Mouse (Mus musculus): ENCODE measurements around the gene Evi2b. TPM values are rescaled to one million over a fixed set of nuclear protein-coding genes. Genes with fewer than 3 reads are reported as not detected.

Gene Evi2b
- polyA plus RNA-seq, 1 experiment = 0.26 TPM

DNA sequence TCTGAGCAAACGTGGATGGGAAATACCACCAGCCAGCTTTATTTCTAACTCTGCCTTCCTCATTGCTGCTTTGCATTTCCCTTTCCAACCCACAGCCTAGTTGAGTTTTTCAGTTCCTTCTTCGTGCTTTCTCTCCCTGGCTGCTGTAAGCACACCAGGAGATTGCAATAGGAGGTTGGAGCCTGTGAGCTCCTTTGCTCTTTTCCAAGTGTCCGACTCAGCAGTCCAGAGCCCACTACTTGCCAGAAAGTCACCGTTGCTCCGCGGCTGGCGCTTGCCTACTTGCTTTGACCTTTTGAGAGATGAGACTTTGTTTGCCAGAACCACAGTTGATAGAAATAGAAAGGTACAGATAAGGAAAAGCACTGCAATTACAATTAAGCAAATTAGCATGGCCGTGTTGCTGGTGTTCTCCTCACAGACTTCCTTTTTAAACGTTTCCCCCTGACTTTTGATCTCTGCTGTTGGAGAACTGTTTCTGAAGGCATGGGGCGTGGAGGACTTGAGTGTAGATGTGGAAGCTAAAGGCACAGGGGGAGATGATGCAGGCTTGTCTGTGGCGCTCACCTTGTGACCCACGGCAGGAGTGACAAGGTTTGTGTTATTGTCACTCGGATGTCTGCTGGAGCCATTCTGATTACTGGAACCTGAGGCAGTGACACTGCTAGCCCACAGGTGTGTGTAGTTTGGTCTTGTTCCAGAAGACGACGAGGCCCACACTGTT is 3.6 kb upstream of the Evi2b start:
- no peaks in the 10 kb centered on the region for H3K27me3 ChIP-seq (ENCODE audit: control insufficient read depth, insufficient read depth, insufficient read length)
- no peak overlapping the region for H3ac ChIP-seq (ENCODE audit: control insufficient read depth, insufficient read length)
- peaks cover 31% of the 10 kb centered on the region for H3K36me3 ChIP-seq (ENCODE audit: control insufficient read depth, insufficient read depth)
- H3K4me3 ChIP-seq = no peak overlapping the region
- H3K79me2 ChIP-seq (ENCODE audit: control insufficient read depth, insufficient read depth) = peaks cover 10% of the 10 kb centered on the region
- TF ChIP-seq POLR2AphosphoS2 (IDR thresholded peaks at IDR 0.05; ENCODE audit: insufficient read length, low read depth) (no peak), MYOG (IDR thresholded peaks at IDR 0.05; ENCODE audit: control insufficient read depth in 1 of 3, insufficient read depth in 1 of 3, insufficient read length in 2 of 3, low read depth in 2 of 3) (no peak), TCF3 (IDR thresholded peaks at IDR 0.05; ENCODE audit: insufficient read length, low read depth) (no peak), MYOD1 (IDR thresholded peaks at IDR 0.05; ENCODE audit: control insufficient read depth in 1 of 3, insufficient read length in 2 of 3, low read depth in 2 of 3) (no peak), MAX (IDR thresholded peaks at IDR 0.05; ENCODE audit: low read depth) (no peak), E2F4 (IDR thresholded peaks at IDR 0.05; ENCODE audit: insufficient read depth) (no peak), POLR2A (IDR thresholded peaks at IDR 0.05; ENCODE audit: insufficient read length, low read depth) (no peak), USF1 (IDR thresholded peaks at IDR 0.05; ENCODE audit: low read depth) (no peak), TCF12 (IDR thresholded peaks at IDR 0.05; ENCODE audit: insufficient read depth, poor library complexity, severe bottlenecking) (no peak), REST (IDR thresholded peaks at IDR 0.05; ENCODE audit: insufficient read depth, insufficient read length) (no peak), CEBPB (IDR thresholded peaks at IDR 0.05; ENCODE audit: insufficient read depth, poor library complexity, severe bottlenecking) (no peak), SRF (IDR thresholded peaks at IDR 0.05; ENCODE audit: control insufficient read depth, insufficient read length, low read depth) (no peak)
- H3K4me2 ChIP-seq (ENCODE audit: low read depth) = no peak overlapping the region

DNA sequence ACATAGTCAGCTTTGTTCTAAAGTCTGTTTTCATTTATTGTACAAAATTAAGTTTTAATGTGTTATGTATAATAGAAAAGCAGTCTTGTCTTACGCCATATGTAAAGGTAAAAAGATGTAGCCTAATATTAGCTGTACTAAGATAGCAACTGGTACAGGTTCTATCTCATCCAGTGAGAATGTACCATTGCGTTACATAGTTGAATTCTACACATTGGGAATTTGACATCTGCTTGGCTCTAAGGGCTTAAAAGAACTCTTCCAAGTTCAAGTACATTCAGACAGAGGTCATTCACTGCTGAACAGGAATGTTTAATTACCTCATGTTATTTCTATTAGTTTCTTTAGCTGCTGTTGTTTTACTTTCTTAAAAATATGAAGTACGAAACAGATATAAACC is 3.0 kb upstream of the Evi2b start:
- H3K27me3 ChIP-seq (ENCODE audit: control insufficient read depth, insufficient read depth, insufficient read length) = no peaks in the 10 kb centered on the region
- H3K4me3 ChIP-seq = no peak overlapping the region
- no peak for TF ChIP-seq REST (IDR thresholded peaks at IDR 0.05; ENCODE audit: insufficient read depth, insufficient read length)
- TF ChIP-seq TCF12 (IDR thresholded peaks at IDR 0.05; ENCODE audit: insufficient read depth, poor library complexity, severe bottlenecking) = no peak
- TF ChIP-seq POLR2A (IDR thresholded peaks at IDR 0.05; ENCODE audit: insufficient read length, low read depth) = no peak
- no peak for TF ChIP-seq MAX (IDR thresholded peaks at IDR 0.05; ENCODE audit: low read depth)
- TF ChIP-seq MYOD1 (IDR thresholded peaks at IDR 0.05; ENCODE audit: control insufficient read depth in 1 of 3, insufficient read length in 2 of 3, low read depth in 2 of 3) = no peak
- no peak for TF ChIP-seq USF1 (IDR thresholded peaks at IDR 0.05; ENCODE audit: low read depth)
- TF ChIP-seq E2F4 (IDR thresholded peaks at IDR 0.05; ENCODE audit: insufficient read depth) = no peak
- no peak for TF ChIP-seq POLR2AphosphoS2 (IDR thresholded peaks at IDR 0.05; ENCODE audit: insufficient read length, low read depth)
- TF ChIP-seq MYOG (IDR thresholded peaks at IDR 0.05; ENCODE audit: control insufficient read depth in 1 of 3, insufficient read depth in 1 of 3, insufficient read length in 2 of 3, low read depth in 2 of 3) = no peak
- no peak for TF ChIP-seq CEBPB (IDR thresholded peaks at IDR 0.05; ENCODE audit: insufficient read depth, poor library complexity, severe bottlenecking)
- no peak for TF ChIP-seq TCF3 (IDR thresholded peaks at IDR 0.05; ENCODE audit: insufficient read length, low read depth)
- TF ChIP-seq SRF (IDR thresholded peaks at IDR 0.05; ENCODE audit: control insufficient read depth, insufficient read length, low read depth) = no peak
- peaks cover 31% of the 10 kb centered on the region for H3K36me3 ChIP-seq (ENCODE audit: control insufficient read depth, insufficient read depth)
- H3K79me2 ChIP-seq (ENCODE audit: control insufficient read depth, insufficient read depth) = peaks cover 10% of the 10 kb centered on the region
- H3ac ChIP-seq (ENCODE audit: control insufficient read depth, insufficient read length) = no peak overlapping the region
- no peak overlapping the region for H3K4me2 ChIP-seq (ENCODE audit: low read depth)

DNA sequence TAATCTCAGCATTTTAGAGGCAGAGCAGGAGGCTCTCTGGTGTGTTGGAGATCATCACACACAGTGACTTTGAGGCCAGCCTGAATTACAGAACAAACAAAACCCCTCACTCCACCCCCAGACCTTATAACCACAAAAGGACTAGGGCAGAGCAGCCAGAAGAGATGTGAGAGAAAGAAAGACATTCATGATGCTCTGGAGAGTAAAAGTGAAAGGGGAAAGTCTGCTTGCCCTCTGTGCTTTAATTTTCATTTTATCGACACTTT is 681 bp upstream of the Evi2b start:
- H3K4me3 ChIP-seq = no peak overlapping the region
- peaks cover 3% of the 10 kb centered on the region for H3K79me2 ChIP-seq (ENCODE audit: control insufficient read depth, insufficient read depth)
- H3K27me3 ChIP-seq (ENCODE audit: control insufficient read depth, insufficient read depth, insufficient read length) = no peaks in the 10 kb centered on the region
- H3K36me3 ChIP-seq (ENCODE audit: control insufficient read depth, insufficient read depth) = peaks cover 31% of the 10 kb centered on the region
- no peak overlapping the region for H3K4me2 ChIP-seq (ENCODE audit: low read depth)
- TF ChIP-seq REST (IDR thresholded peaks at IDR 0.05; ENCODE audit: insufficient read depth, insufficient read length) (no peak), E2F4 (IDR thresholded peaks at IDR 0.05; ENCODE audit: insufficient read depth) (no peak), SRF (IDR thresholded peaks at IDR 0.05; ENCODE audit: control insufficient read depth, insufficient read length, low read depth) (no peak)
- no peak overlapping the region for H3ac ChIP-seq (ENCODE audit: control insufficient read depth, insufficient read length)

DNA sequence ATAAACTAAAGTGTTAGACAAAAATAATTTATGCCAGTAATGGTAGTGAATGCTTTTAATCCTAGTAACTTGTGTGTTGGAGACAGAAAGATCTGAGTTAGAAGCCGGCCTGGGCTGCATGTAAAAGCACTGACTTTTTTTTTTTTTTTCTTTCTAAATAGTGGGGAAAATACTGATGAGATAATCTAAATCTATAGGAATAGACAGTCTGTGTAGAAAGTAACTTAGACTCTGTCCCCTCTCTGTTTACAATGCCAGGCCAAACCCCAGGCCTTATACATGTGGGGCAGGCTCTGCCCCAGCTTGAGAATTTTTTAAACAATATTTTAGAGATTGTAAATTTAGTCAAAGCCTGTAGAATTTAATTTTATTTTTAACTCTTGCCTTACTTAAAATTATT is 618 bp downstream of the Evi2b start:
- H3ac ChIP-seq (ENCODE audit: control insufficient read depth, insufficient read length) = no peak overlapping the region
- H3K36me3 ChIP-seq (ENCODE audit: control insufficient read depth, insufficient read depth) = peaks cover 28% of the 10 kb centered on the region
- TF ChIP-seq E2F4 (IDR thresholded peaks at IDR 0.05; ENCODE audit: insufficient read depth) = no peak
- TF ChIP-seq REST (IDR thresholded peaks at IDR 0.05; ENCODE audit: insufficient read depth, insufficient read length) = no peak
- no peak for TF ChIP-seq POLR2AphosphoS2 (IDR thresholded peaks at IDR 0.05; ENCODE audit: insufficient read length, low read depth)
- TF ChIP-seq MYOG (IDR thresholded peaks at IDR 0.05; ENCODE audit: control insufficient read depth in 1 of 3, insufficient read depth in 1 of 3, insufficient read length in 2 of 3, low read depth in 2 of 3) = no peak
- no peak for TF ChIP-seq MYOD1 (IDR thresholded peaks at IDR 0.05; ENCODE audit: control insufficient read depth in 1 of 3, insufficient read length in 2 of 3, low read depth in 2 of 3)
- no peak for TF ChIP-seq CEBPB (IDR thresholded peaks at IDR 0.05; ENCODE audit: insufficient read depth, poor library complexity, severe bottlenecking)
- TF ChIP-seq POLR2A (IDR thresholded peaks at IDR 0.05; ENCODE audit: insufficient read length, low read depth) = no peak
- TF ChIP-seq SRF (IDR thresholded peaks at IDR 0.05; ENCODE audit: control insufficient read depth, insufficient read length, low read depth) = no peak
- no peak overlapping the region for H3K4me2 ChIP-seq (ENCODE audit: low read depth)
- H3K79me2 ChIP-seq (ENCODE audit: control insufficient read depth, insufficient read depth) = no peaks in the 10 kb centered on the region
- H3K4me3 ChIP-seq = no peak overlapping the region
- H3K27me3 ChIP-seq (ENCODE audit: control insufficient read depth, insufficient read depth, insufficient read length) = no peaks in the 10 kb centered on the region

DNA sequence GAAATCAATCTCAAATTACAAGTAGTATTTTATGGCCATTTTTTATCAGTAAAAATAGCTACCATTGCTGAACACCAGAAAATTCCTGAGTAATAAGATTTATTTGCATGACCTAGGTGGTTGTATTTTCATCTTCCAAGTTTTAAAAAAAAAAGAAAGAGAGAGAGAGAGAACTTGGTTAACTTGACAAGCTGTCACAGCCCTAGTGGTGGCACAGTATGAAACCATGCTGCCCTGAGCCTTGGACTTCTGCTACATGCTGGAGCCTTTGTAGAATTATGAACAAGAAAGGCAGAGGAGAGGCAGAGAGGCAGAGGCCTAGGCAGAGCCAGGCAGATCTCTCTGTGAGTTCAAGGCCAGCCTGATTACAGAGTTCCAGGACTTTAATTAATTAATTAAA is 1.6 kb downstream of the Evi2b start:
- Histone ChIP-seq H3ac (ENCODE audit: control insufficient read depth, insufficient read length) (no peak overlapping the region), H3K36me3 (ENCODE audit: control insufficient read depth, insufficient read depth) (peaks cover 18% of the 10 kb centered on the region), H3K27me3 (ENCODE audit: control insufficient read depth, insufficient read depth, insufficient read length) (no peaks in the 10 kb centered on the region), H3K4me3 (no peak overlapping the region), H3K79me2 (ENCODE audit: control insufficient read depth, insufficient read depth) (no peaks in the 10 kb centered on the region), H3K4me2 (ENCODE audit: low read depth) (no peak overlapping the region)
- TF ChIP-seq POLR2A (IDR thresholded peaks at IDR 0.05; ENCODE audit: insufficient read length, low read depth) = no peak
- no peak for TF ChIP-seq TCF3 (IDR thresholded peaks at IDR 0.05; ENCODE audit: insufficient read length, low read depth)
- TF ChIP-seq MYOG (IDR thresholded peaks at IDR 0.05; ENCODE audit: control insufficient read depth in 1 of 3, insufficient read depth in 1 of 3, insufficient read length in 2 of 3, low read depth in 2 of 3) = no peak
- no peak for TF ChIP-seq MAX (IDR thresholded peaks at IDR 0.05; ENCODE audit: low read depth)
- no peak for TF ChIP-seq E2F4 (IDR thresholded peaks at IDR 0.05; ENCODE audit: insufficient read depth)
- no peak for TF ChIP-seq SRF (IDR thresholded peaks at IDR 0.05; ENCODE audit: control insufficient read depth, insufficient read length, low read depth)
- no peak for TF ChIP-seq REST (IDR thresholded peaks at IDR 0.05; ENCODE audit: insufficient read depth, insufficient read length)
- TF ChIP-seq MYOD1 (IDR thresholded peaks at IDR 0.05; ENCODE audit: control insufficient read depth in 1 of 3, insufficient read length in 2 of 3, low read depth in 2 of 3) = no peak
- no peak for TF ChIP-seq TCF12 (IDR thresholded peaks at IDR 0.05; ENCODE audit: insufficient read depth, poor library complexity, severe bottlenecking)
- no peak for TF ChIP-seq CEBPB (IDR thresholded peaks at IDR 0.05; ENCODE audit: insufficient read depth, poor library complexity, severe bottlenecking)
- TF ChIP-seq USF1 (IDR thresholded peaks at IDR 0.05; ENCODE audit: low read depth) = no peak
- no peak for TF ChIP-seq POLR2AphosphoS2 (IDR thresholded peaks at IDR 0.05; ENCODE audit: insufficient read length, low read depth)

All from myocyte (in vitro differentiated cells).